Mouse (Mus musculus): Measurements from ENCODE around the gene Map1b. TPM values are rescaled to one million over a fixed set of nuclear protein-coding genes. Genes with fewer than 3 reads are reported as not detected.

Map1b gene
- polyA plus RNA-seq, 1 experiment from 2014 or later: 48.2 TPM

DNA sequence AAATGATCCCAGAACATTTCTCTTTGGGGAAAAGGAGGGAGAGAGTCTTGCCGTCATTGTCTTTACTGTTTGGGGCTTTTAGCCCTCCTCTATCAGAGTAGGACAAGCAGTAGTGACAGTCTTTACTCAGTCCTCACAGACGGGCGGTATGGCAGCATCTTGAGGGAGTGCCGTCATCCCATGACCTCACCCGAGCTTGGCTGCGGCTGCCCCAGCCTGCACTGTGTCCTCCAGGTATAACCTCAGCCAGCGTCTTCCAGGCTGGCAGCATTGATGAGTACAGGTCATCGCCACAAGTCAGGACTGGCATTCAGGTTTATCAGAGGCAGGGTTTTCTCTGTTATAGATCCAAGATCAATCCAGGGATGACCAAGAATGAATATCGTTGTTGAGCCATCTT lies 99.7 kb downstream of the Map1b start:
- Histone ChIP-seq H3K4me3 (ENCODE audit: low read length) (no peak overlapping the region), H3K9me3 (ENCODE audit: low read length) (no peaks in the 10 kb centered on the region), H3K27ac (ENCODE audit: low read length) (no peak overlapping the region), H3K36me3 (ENCODE audit: insufficient read depth, low read length) (peaks cover 16% of the 10 kb centered on the region), H3K4me1 (ENCODE audit: insufficient read depth, low read length) (peaks cover 35% of the 10 kb centered on the region), H3K9ac (replicated peaks; ENCODE audit: low read length) (no peak overlapping the region), H3K27me3 (ENCODE audit: insufficient read depth, low read length) (no peaks in the 10 kb centered on the region), H3K4me2 (replicated peaks; ENCODE audit: low read depth, low read length) (no peak overlapping the region)
- WGBS: 87% methylated on average over 9 of the region's 9 CpGs
- no peak for ATAC-seq (ENCODE audit: low FRiP score, low TSS enrichment)

DNA sequence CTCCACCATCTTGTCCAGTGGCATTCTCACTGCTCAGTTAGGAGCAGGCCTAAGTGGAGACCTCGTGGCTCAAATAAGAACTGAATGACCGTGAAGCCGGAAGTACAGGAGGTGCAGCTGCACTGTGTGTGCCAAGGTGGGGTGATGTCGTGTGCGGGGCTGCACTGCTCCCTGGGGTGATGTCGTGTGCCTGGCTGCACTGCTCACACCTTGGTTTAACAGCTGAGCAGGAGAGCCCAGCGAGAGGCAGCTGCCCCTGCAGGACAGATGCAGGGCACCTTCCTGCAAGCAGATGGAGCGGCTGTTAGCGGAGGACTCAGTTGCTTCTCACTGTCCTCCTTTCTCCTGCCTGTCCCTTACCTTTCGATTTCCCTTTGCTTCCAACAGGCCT lies 102.0 kb downstream of the Map1b start:
- 44% methylated on average over 10 of the region's 10 CpGs for WGBS
- Histone ChIP-seq H3K27ac (ENCODE audit: low read length) (no peak overlapping the region; the same call in 1 of the 2 replicates), H3K9me3 (ENCODE audit: low read length) (no peaks in the 10 kb centered on the region), H3K9ac (replicated peaks; ENCODE audit: low read length) (no peak overlapping the region; the same call in 1 of the 2 replicates), H3K36me3 (ENCODE audit: insufficient read depth, low read length) (peaks cover 16% of the 10 kb centered on the region), H3K4me3 (ENCODE audit: low read length) (no peak overlapping the region), H3K4me2 (replicated peaks; ENCODE audit: low read depth, low read length) (no peak overlapping the region), H3K27me3 (ENCODE audit: insufficient read depth, low read length) (no peaks in the 10 kb centered on the region), H3K4me1 (ENCODE audit: insufficient read depth, low read length) (peaks cover 40% of the 10 kb centered on the region)
- peak; percentile 32; the same call in 1 of the 2 replicates for ATAC-seq (ENCODE audit: low FRiP score, low TSS enrichment)

DNA sequence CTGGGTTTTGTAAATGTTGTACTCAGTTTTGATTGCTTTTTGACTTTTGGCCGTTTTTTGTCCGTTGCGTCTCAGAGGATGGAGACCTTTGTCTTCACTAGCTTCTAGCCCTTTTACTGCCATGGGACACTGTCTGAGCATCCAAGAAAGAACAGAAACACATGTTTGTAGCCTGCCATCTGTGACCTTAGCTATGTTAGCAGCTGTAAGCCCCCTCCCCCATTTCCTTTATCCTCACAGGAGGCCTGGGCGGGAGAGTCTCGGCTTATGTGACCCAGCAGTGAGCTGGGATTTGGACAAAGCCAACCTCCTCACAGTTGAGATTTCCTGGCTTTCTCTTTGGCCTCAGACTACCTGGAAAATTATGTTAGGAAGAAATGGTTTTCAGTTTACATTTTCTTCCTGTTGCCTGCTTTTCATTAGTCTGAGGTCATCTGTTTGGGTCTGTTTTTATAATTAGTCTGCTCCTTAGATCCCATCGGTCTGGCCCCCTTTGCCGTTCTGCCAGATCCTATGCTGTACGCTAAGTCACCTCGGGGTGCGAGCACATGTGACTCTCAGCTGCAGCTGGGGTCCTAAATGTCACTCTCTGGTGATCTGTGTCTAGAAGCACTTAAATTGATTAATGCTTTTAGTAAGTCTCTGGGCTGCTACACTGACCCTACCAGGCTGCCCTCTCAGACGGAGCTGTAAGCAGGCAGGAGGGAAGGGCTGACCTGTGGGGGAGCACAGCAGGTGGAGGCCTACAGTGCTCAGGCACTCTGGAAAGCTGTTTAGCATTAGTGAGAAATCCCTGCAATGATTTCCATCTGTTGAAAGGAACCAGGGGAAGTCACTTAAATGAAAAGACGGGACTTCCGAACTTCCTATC lies 102.6 kb downstream of the Map1b start:
- peaks cover 40% of the 10 kb centered on the region for H3K4me1 ChIP-seq (ENCODE audit: insufficient read depth, low read length)
- H3K27ac ChIP-seq (ENCODE audit: low read length): peak overlapping the region; percentile 84
- no peak overlapping the region for H3K4me3 ChIP-seq (ENCODE audit: low read length)
- no peak overlapping the region for H3K4me2 ChIP-seq (replicated peaks; ENCODE audit: low read depth, low read length)
- H3K9me3 ChIP-seq (ENCODE audit: low read length): no peaks in the 10 kb centered on the region
- peak; percentile 82 for ATAC-seq (ENCODE audit: low FRiP score, low TSS enrichment)
- no peaks in the 10 kb centered on the region for H3K27me3 ChIP-seq (ENCODE audit: insufficient read depth, low read length)
- no peak overlapping the region; the same call in 1 of the 2 replicates for H3K9ac ChIP-seq (replicated peaks; ENCODE audit: low read length)
- WGBS: 43% methylated on average over 13 of the region's 13 CpGs
- H3K36me3 ChIP-seq (ENCODE audit: insufficient read depth, low read length): peaks cover 16% of the 10 kb centered on the region

DNA sequence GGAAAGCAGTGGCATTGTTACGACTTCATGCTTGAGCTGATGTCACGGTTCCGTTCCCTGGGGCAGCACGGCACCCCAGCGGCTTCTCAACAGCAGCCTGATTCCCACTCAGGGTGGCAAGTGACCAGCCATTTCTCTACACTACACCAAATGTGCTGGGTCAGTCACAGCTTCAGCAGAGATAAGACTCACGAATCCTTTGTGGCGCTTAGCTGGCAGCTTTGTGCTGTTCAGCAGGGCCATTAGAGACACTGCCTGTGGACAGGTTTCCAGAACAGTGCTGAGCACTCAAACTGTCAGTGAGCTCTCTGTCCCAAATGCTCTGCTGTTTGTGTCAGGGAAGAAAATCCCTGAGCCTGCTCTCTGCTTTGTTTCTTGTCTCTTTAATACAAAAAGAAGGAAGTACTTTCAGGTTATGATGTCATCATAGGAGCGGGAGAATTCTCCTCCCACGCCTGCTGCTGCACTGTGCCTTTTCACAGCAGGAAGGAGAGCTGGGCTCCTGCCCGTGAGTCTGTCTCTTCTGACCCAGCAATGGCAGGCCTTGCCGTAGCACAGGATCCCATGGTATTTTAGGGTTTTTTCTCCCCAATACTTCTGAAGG lies 103.8 kb downstream of the Map1b start:
- Histone ChIP-seq H3K9ac (replicated peaks; ENCODE audit: low read length) (peak overlapping the region; percentile 52), H3K4me2 (replicated peaks; ENCODE audit: low read depth, low read length) (0 out of 2 replicates have a peak overlapping the region, but pooled peaks have one; percentile 9), H3K27me3 (ENCODE audit: insufficient read depth, low read length) (no peaks in the 10 kb centered on the region), H3K27ac (ENCODE audit: low read length) (peak overlapping the region; percentile 84), H3K4me1 (ENCODE audit: insufficient read depth, low read length) (peaks cover 40% of the 10 kb centered on the region), H3K4me3 (ENCODE audit: low read length) (no peak overlapping the region), H3K9me3 (ENCODE audit: low read length) (no peaks in the 10 kb centered on the region), H3K36me3 (ENCODE audit: insufficient read depth, low read length) (peaks cover 16% of the 10 kb centered on the region)
- ATAC-seq (ENCODE audit: low FRiP score, low TSS enrichment): peak; percentile 52; the same call in 1 of the 2 replicates
- WGBS: 33% methylated on average over 11 of the region's 11 CpGs

DNA sequence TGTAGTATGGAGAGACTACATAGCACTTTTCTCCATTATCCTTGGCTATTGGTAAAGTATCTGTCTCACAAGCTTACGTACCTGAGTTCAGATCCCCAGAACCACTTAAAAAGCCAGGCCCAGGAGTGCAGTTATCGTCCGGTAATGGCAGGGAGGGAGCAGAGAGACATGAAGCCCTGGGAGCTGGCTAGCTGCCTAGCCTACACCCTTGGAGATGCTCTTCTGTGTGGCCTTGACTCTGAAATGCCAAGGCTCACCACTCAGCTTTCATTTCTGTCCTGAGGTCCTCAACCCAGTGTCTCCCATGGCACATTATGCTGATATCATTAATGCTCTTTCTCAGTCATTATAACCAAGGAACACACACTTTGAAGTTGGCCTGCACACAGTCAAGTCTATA lies 104.6 kb downstream of the Map1b start:
- Histone ChIP-seq H3K4me2 (replicated peaks; ENCODE audit: low read depth, low read length) (no peak overlapping the region), H3K4me1 (ENCODE audit: insufficient read depth, low read length) (peaks cover 40% of the 10 kb centered on the region), H3K9me3 (ENCODE audit: low read length) (no peaks in the 10 kb centered on the region), H3K4me3 (ENCODE audit: low read length) (no peak overlapping the region), H3K27ac (ENCODE audit: low read length) (peak overlapping the region; percentile 84), H3K36me3 (ENCODE audit: insufficient read depth, low read length) (peaks cover 17% of the 10 kb centered on the region), H3K9ac (replicated peaks; ENCODE audit: low read length) (peak overlapping the region; percentile 52; the same call in 1 of the 2 replicates), H3K27me3 (ENCODE audit: insufficient read depth, low read length) (no peaks in the 10 kb centered on the region)
- 89% methylated on average over 3 of the region's 3 CpGs for WGBS
- ATAC-seq (ENCODE audit: low FRiP score, low TSS enrichment): no peak

DNA sequence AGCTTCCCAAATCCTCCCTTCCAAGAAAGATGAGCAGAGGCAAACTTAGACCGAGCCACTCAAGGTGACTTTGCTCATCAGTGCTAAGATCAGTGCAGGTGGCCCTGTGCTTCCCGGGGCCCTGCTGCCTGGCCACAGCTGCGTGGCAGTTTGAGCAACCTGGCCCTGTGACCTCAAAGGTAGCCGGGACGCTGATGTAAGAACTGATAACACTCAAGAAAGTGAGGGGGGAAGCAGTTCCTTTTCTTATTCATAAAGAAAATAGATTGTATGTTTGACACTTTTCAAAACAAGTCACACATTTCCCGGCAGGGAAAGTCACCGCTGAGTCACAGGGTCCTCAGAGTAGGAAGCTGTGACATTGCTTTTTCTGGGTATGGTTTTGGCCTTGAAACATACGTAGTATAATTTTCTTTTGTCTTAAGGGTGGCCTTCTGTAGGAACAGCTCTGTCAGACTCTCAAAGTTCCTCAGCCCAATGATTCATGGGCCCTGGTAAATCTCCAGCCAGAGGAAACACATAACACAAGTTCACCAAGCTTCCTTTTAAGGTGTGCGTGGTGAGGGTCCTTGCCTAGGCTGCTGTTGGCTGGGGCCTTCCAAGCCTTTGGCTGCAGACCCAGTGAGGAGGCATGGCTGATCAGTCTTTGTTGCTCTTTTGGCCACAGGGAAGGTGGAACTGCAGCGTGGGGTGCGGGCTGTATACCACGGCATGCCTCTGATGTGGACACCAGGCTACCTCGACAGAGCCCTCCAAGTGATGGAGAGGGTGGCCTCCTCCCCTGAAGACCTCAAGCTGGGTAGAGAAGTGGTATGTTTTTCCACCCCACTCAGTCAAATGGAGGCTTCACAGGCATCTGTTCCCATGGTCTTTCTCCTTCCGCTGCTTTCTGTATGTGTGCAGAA lies 105.5 kb downstream of the Map1b start:
- Histone ChIP-seq H3K9me3 (ENCODE audit: low read length) (no peaks in the 10 kb centered on the region), H3K36me3 (ENCODE audit: insufficient read depth, low read length) (peaks cover 19% of the 10 kb centered on the region), H3K4me1 (ENCODE audit: insufficient read depth, low read length) (peaks cover 40% of the 10 kb centered on the region), H3K27ac (ENCODE audit: low read length) (no peak overlapping the region), H3K4me2 (replicated peaks; ENCODE audit: low read depth, low read length) (no peak overlapping the region), H3K9ac (replicated peaks; ENCODE audit: low read length) (no peak overlapping the region), H3K4me3 (ENCODE audit: low read length) (no peak overlapping the region), H3K27me3 (ENCODE audit: insufficient read depth, low read length) (no peaks in the 10 kb centered on the region)
- 71% methylated on average over 14 of the region's 14 CpGs for WGBS
- no peak for ATAC-seq (ENCODE audit: low FRiP score, low TSS enrichment)

DNA sequence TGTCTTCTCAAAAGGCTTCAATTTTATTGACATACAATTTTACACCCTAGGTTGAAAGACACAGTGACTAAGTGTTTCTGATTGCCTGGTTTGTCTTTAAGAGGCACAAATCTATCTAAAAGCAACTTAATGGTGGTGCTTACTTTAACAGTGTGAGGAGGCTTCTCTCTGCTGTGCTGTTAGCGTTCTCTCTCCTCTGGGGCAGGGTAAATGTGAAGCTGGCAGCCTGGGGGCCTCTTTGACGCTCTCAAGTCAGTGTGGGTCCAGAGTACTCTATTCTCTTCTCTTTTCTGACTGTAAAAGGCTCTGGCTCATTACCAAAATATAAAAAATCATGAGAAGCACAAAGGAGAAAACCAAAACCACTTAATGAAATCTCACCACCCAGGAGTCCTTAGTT lies 107.1 kb downstream of the Map1b start:
- Histone ChIP-seq H3K4me1 (ENCODE audit: insufficient read depth, low read length) (peaks cover 32% of the 10 kb centered on the region), H3K4me2 (replicated peaks; ENCODE audit: low read depth, low read length) (no peak overlapping the region), H3K27ac (ENCODE audit: low read length) (no peak overlapping the region), H3K27me3 (ENCODE audit: insufficient read depth, low read length) (no peaks in the 10 kb centered on the region), H3K4me3 (ENCODE audit: low read length) (no peak overlapping the region), H3K9ac (replicated peaks; ENCODE audit: low read length) (no peak overlapping the region), H3K9me3 (ENCODE audit: low read length) (no peaks in the 10 kb centered on the region), H3K36me3 (ENCODE audit: insufficient read depth, low read length) (peaks cover 22% of the 10 kb centered on the region)
- no peak for ATAC-seq (ENCODE audit: low FRiP score, low TSS enrichment)
- 70% methylated on average over 2 of the region's 2 CpGs for WGBS

DNA sequence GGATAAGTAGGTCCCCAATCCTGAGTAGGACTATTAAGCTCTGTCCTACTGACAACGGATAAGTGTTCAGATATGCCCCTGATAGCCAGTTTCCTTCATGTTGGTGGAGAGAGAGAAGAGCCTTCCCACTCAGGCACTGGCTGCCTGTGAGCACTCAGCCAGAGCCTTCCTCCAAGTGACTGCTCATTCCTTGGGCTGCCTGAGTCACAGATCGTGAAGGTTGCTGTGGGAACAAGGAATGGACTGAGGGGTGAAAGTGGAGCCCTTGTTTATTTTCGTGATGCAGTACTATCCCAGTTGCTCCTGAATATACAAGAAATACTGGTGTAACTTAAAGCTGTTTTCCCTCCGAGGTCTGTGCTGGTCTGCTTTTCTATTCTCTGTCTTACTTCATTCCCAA lies 117.0 kb downstream of the Map1b start:
- Histone ChIP-seq H3K36me3 (ENCODE audit: insufficient read depth, low read length) (peaks cover 13% of the 10 kb centered on the region; the same call in 1 of the 2 replicates), H3K4me2 (replicated peaks; ENCODE audit: low read depth, low read length) (no peak overlapping the region), H3K27me3 (ENCODE audit: insufficient read depth, low read length) (no peaks in the 10 kb centered on the region), H3K4me1 (ENCODE audit: insufficient read depth, low read length) (peaks cover 20% of the 10 kb centered on the region), H3K9me3 (ENCODE audit: low read length) (no peaks in the 10 kb centered on the region), H3K4me3 (ENCODE audit: low read length) (no peak overlapping the region), H3K9ac (replicated peaks; ENCODE audit: low read length) (no peak overlapping the region), H3K27ac (ENCODE audit: low read length) (peak overlapping the region; percentile 28; the same call in 1 of the 2 replicates)
- ATAC-seq (ENCODE audit: low FRiP score, low TSS enrichment): peak; percentile 73; the same call in 1 of the 2 replicates
- WGBS: 47% methylated on average over 4 of the region's 4 CpGs

DNA sequence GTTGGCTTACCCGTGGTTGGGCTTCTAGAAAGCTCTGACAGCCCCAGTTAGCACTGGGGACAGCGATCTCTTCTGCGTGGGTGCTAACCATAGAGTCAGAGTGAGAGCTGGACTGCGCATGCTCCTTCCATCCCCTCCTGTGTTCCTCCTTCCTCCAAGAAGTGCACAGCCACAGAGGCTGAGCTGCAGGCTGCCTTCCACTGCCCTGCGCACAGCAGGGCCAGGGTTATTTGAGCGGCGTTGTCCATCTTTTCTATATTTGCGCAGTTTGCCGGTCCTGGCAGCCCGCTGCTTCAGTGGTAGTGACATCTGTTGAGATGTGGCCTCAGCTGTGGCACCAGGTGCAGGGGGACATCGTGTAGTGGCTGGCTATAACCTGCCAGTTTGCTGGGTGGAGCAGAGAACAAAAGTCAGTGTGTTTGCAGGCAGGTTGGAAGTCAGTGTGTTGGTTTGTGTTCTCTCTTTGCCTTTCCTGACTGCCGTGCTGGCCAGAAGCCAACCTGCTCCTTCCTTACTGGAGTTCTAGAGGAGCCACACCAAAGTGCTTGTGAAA lies 118.1 kb downstream of the Map1b start:
- peak overlapping the region; percentile 58; the same call in 1 of the 2 replicates for H3K27ac ChIP-seq (ENCODE audit: low read length)
- 88% methylated on average over 12 of the region's 12 CpGs for WGBS
- no peak for ATAC-seq (ENCODE audit: low FRiP score, low TSS enrichment)

More for the DNA sequence above, 118.1 kb downstream of the Map1b start:
- no peak overlapping the region for H3K4me3 ChIP-seq (ENCODE audit: low read length)
- H3K36me3 ChIP-seq (ENCODE audit: insufficient read depth, low read length): peaks cover 12% of the 10 kb centered on the region; the same call in 1 of the 2 replicates
- no peak overlapping the region for H3K4me2 ChIP-seq (replicated peaks; ENCODE audit: low read depth, low read length)
- peaks cover 20% of the 10 kb centered on the region for H3K4me1 ChIP-seq (ENCODE audit: insufficient read depth, low read length)
- no peaks in the 10 kb centered on the region for H3K9me3 ChIP-seq (ENCODE audit: low read length)
- no peak overlapping the region; the same call in 1 of the 2 replicates for H3K9ac ChIP-seq (replicated peaks; ENCODE audit: low read length)
- no peaks in the 10 kb centered on the region for H3K27me3 ChIP-seq (ENCODE audit: insufficient read depth, low read length)
